Comparison of ENCODE assay signal across 8 mouse cellular contexts in genomic region chr5:115272812-115273548, GRCm38 (mm10). TPM values are rescaled to one million over a fixed set of nuclear protein-coding genes. Genes with fewer than 3 reads are reported as not detected.
DNase-seq lines count a peak whose midpoint lies in the region; ATAC-seq lines count a peak whose summit lies in the region.

Gene Rnf10 (minus strand): TSS chr5:115272898.

- H3K4me1 ChIP-seq in intestine, embryonic 14.5 days (replicated peaks; ENCODE audit: control insufficient read depth, insufficient read depth, low read length) = peaks cover 35% of the 10 kb centered on the region

- no peaks in the 10 kb centered on the region for H3K9me3 ChIP-seq in intestine, embryonic 14.5 days (ENCODE audit: control insufficient read depth, low read length)

- peak within 1 kb of the TSS; percentile 95 for H3K9ac ChIP-seq in intestine, embryonic 14.5 days (ENCODE audit: low read length)

- ATAC-seq in intestine, embryonic 14.5 days (replicated peaks; ENCODE audit: low FRiP score, low TSS enrichment, low read depth) = peak; percentile 90

- H3K36me3 ChIP-seq in intestine, embryonic 14.5 days (ENCODE audit: control insufficient read depth, insufficient read depth, low read length) = peaks cover 16% of the 10 kb centered on the region

- intact Hi-C loops in left cerebral cortex, postnatal 14 days (cut with DNase I) = no loop called here

- H3K27me3 ChIP-seq in intestine, embryonic 14.5 days (replicated peaks; ENCODE audit: control insufficient read depth, insufficient read depth, low read length) = no peaks in the 10 kb centered on the region

- peak within 1 kb of the TSS; percentile 91 for H3K4me2 ChIP-seq in intestine, embryonic 14.5 days (ENCODE audit: low read length)

- DNase-seq in adrenal gland, adult (ENCODE audit: inconsistent age in 2 of 2, low spot score in 1 of 2) = peak; percentile 96 to 100
- DNase-seq in embryo, embryonic 10.5 days (ENCODE audit: low spot score) = peak; percentile 100
- peak; percentile 94 for DNase-seq in gastrocnemius, postnatal 25 days
- peak; percentile 100 for DNase-seq in intestine, embryonic 14.5 days (ENCODE audit: low spot score)
- DNase-seq in left cerebral cortex, postnatal 14 days (ENCODE audit: low spot score in 2 of 2) = peak; percentile 99
- peak; percentile 98 for DNase-seq in mesoderm, embryonic 11.5 days (ENCODE audit: low read depth, low spot score)
- DNase-seq in right cerebral cortex, postnatal 36 days (ENCODE audit: low spot score in 2 of 2) = peak; percentile 94
- DNase-seq in yolk sac, embryonic 10.5 days (ENCODE audit: low spot score) = peak; percentile 98

- peak within 1 kb of the TSS; percentile 97 for H3K4me3 ChIP-seq in intestine, embryonic 14.5 days (ENCODE audit: low read depth, low read length)

- 13% methylated on average over 26 of the region's 26 CpGs for WGBS in intestine, embryonic 14.5 days

- H3K27ac ChIP-seq in intestine, embryonic 14.5 days (ENCODE audit: low read depth) = peak within 1 kb of the TSS; percentile 69

RNA-seq across cellular contexts. Expression of gene Rnf10, which starts in this region (rescaled TPM):
- 100 to 1,000 TPM; 263 to 281 TPM for total RNA-seq in gastrocnemius, postnatal 25 days (2021)
- polyA plus RNA-seq in intestine, embryonic 14.5 days (2014; fragmentation: Nextera tagmentation; extraction: Ambion mirVana) = 67.5 and 69.6 TPM in 2 replicates
- total RNA-seq in left cerebral cortex, postnatal 14 days (2021) = 100 to 1,000 TPM; 244 to 283 TPM

Comparison
In these comparisons a context has a peak if more than half of its experiments do, and no peak if none do; other contexts are left out.
1. Peak in every context shown above with its lines: DNase-seq, ATAC-seq, H3K4me3 ChIP-seq and H3K27ac ChIP-seq.